Mouse (Mus musculus) right cerebral cortex, postnatal 10 days (tissue): ENCODE results near the gene Map10.

Source experiments
- DNase-seq, 2 experiments: peaks; one replicate each; pipeline ENCODE4 v3.0.0; 2021; ENCODE audit warnings: low spot score in 2 of 2

Gene Map10

DNA sequence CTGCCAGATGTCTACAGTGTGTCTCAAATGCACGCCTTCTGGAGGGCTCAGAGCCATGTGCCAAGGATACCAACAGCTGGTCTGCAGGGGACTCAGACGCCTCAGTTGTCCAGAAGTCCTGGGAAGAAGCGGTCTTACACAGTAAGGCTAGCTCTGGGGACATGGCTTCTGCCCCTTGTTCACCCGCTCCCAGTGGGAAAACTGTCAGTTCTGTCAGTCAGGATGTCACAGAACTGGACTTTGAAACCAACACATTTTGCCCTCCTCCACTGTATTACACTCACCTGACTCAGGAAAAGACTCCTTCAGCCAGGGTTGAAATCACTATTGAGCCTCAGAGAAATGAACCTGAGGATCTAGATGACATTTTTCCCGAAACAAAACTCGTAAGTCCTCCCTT is 802 bp downstream of the Map10 start:
- DNase-seq: no peak

DNA sequence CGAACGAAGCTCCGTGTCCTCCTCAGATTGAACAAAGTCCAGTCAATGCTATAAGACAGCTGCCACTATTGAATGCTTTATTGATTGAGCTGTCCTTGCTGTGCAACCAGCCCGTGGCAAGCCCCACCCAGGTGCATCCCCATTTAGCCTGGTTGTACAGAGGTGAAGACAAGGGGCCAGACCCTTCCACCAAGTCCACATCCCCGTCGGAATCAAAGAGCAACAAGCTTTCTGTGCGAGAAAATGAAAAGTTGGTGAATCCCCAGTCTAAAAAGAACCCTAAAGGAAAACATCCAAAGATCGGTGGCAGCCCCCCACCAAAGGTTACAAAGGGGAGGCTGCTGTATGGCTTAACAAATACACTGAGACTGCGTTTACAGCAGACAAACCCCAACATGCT is 1.3 kb downstream of the Map10 start:
- DNase-seq: no peak

DNA sequence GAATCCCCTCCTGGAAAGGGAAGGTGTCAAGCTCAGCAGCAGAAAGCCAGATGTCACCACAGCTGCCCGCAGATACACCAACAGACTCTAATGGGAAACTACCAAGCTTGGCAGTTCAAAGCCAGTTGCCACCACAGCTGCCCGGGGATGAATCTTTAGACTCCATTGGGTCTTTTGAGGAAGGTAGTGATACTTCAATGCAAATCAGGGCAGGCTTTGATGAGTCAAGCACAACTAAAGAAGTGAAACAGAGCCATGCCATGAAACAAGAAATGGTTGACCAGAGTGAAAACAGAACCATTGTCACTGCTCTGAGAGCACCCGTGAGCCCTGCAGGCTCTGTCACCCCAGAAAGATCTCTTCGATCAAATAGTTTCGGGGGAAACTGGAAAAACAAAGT is 1.8 kb downstream of the Map10 start:
- DNase-seq: no peak

- DNase-seq: no peak
These were observed 6.2 kb downstream of the Map10 start for GRCm38 (mm10) chr8:125675796-125676195.

DNA sequence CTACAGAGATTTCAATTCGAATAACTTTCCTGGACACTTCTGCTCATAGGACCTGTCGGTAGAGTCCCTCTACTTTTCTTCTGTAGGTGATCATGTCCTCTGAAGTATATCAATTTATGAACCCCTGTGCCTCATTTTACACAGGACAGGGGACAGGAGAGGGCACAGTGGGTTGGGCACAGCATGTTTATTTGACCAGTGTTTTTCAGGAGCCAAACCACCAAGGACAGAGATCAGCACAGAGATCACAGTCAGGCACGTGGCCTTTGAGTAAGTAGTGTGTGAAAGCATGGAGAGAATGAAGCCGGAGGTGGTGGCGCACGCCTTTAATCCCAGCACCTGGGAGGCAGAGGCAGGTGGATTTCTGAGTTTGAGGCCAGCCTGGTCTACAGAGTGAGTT is 7.9 kb downstream of the Map10 start:
- DNase-seq: no peak

DNA sequence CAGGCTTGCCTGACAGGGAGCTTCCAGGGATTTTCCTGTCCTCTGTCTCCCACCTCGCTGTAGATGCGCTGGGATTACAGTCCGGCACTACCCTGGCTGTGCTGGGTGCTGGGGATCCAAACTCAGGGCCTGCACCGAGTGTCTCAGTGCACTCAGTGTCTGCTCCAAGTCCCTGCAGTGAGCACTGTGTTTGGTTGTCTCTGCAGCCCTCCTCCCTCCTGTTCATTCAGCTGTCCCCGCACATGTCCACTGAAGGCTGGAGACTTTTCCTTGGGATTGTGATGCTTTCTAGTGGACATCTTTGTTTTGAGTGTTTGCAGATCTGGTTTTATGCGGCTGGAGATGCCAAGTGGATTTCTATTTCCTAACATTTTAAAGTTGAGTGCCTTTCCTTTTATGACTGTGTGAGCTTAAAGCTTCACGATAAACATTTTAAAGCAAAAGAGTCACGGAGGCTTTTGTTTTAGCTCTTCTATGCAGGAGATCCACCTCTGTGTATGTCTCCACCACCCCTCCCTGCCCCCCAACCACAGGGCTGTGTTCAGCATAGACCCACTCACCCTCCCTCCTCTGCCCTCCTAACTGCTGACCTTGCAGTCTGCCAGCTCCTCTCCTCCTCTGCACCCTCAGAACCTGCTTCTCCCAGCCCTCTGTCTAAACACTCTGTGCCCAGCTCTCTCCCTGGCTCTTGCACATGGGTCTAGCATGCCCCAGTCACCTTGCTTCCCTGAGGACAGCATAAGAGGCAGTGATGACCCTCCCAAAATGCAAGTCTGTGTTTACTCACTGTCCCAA is 9.4 kb downstream of the Map10 start:
- no peak for DNase-seq

DNA sequence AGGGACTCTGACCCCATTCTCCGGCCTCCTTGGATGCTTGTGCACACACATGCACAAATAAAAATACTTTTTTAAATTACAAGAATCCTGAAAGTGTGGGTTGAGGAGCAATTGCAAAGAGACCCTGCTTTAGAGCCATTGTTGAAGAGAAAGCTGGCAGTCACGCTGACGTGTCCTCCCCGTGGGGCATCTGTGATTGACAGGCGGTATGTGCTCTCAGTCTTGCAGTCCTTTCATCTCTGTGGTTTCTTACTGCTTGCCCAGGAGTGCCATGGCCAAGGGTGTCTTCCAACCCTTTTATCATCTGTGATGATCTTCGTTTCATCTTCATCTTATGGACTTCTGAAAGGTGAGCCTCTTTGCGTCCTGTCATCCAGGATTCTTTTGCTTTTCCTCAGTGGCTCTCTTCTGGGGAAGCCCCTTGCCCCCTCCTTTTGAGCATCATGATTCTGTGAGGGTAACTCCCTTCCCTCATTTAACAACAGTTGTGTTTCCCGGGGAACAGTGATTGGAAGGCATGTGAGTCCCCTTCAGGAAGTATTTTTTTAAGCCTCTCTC is 11.3 kb downstream of the Map10 start:
- DNase-seq: no peak

DNA sequence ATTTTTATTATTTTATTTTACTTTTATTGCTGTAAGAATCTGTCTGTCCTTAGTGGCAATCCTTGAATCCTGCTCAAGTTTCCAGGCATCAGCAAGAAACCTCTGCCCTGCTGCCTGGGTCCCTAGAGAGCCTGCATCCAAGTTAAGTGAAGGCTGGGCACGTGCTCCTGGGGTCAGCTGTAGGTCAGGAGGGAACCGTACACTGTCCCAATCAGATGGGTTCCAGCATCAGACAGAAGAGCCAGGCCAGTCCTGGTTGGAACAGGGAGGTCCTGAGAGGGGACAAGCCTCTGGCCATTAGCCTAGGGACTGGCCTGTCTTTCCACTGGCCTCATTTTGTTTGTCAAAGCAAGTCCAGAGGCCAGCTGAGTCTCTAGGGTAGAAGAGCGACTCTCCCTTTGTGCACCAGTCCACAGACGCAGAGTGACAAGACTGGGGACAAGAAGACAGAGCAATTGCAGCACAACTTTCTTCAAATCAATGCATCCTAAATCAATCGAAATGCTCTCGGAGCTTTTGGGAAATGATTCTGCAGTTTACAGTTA is 15.7 kb downstream of the Map10 start:
- DNase-seq: no peak

- no peak for DNase-seq
These were observed 16.7 kb downstream of the Map10 start for GRCm38 (mm10) chr8:125686221-125686865.

DNA sequence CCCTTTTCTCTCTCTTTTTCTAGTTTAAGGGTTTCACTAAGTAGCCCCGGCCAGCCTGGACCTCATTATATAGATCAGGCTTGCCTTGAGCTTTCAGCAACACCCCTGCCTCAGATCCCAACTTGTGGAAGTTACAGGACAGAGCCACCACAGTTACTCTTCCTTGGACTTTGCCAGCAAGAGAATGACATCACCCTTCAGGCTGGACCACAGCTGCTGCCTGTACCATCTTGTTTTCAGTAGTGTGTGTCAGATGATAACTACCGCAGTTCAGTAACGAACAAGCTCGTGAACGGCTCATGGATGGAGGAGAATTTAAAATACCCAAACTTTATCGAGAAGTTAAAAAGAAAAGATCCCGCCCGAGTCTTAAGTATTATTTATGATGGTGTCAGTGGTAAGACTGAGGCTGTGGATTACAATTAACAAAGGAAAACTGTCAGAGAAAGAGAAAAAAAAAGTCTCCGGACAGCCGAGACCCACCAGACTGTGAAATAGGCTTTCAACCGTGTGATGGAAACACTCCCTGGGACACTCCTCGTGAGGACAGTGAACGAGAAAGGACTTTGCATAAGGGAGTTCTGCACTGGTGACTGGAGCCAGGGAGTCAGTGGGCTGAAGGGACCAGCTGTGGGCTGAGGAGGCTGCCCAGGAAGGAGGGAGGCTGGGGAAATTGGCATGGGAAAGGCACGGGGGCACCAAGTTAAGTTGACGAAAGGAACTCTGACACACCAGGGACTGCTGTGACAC is 20.7 kb downstream of the Map10 start:
- DNase-seq: no peak

- DNase-seq: no peak
These were observed 21.3 kb downstream of the Map10 start for GRCm38 (mm10) chr8:125690961-125691360.

GRCm38 (mm10) chr8:125692447-125692846 is 22.8 kb downstream of the Map10 start:
- no peak for DNase-seq

DNA sequence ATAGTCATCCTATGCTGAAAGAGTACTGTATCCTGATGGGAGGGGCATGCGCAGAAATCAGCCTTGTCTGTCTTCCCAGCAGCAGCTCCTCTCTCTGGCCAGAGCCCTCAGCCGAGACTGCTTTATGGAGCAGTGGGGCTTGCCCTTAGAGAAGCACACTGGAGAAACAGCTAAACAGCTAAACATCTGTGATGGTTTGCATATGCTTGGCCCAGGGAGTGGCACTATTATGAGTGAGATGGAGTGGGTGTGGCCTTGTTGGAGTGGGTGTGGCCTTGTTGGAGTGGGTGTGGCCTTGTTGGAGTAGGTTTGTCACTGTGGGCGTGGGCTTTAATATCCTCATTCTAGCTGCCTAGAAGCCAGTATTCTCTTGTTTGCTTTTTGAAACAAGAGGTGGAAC is 23.6 kb downstream of the Map10 start:
- no peak for DNase-seq

DNA sequence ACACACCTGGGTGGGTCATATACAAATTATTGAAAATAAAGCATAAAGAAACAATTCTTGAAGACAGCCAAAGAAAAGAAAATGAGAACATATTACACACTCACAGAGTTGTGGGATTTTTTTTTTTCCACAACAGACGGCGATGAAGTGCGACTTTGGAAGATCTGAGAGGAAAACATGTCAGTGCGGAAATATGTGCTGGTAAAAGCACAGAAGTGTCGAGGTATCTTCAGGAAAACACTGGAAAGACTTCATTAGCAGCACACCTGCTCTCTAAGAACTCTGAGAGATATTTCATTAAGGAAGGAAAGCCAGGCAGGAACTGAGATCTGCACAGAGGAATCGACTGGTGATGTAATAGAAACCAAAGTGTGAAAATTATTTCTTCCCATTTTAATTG is 26.3 kb downstream of the Map10 start:
- DNase-seq: no peak

DNA sequence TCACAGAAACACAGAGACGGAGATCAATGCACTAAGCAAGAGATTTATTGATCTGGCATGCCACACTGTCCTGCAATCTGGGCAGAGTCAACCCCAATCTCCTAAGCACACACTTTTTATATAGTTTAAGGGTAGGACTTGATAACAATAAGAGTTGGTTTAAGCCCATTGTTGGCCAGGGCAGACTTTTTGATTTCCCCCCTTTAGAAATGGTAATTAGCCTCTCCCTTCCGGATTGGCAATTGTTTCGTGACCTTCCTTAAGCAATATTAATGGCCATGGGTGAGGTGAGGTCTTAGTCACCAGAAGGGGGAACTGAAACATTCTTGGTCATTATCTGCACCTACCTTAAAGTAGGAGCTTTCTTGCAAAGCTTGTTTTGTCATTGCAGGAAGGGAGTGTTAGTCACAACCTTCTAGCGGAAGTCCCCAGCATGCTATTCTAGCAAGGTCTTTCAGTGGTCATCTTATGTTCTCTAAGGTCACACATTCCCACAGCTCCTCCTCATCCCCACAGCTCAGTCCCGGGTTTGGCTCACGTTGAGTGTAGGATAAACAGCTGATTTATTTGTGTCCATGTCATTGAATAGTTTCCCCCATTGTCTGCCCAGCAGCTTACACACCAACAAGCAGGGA is 29.9 kb downstream of the Map10 start:
- DNase-seq: no peak

DNA sequence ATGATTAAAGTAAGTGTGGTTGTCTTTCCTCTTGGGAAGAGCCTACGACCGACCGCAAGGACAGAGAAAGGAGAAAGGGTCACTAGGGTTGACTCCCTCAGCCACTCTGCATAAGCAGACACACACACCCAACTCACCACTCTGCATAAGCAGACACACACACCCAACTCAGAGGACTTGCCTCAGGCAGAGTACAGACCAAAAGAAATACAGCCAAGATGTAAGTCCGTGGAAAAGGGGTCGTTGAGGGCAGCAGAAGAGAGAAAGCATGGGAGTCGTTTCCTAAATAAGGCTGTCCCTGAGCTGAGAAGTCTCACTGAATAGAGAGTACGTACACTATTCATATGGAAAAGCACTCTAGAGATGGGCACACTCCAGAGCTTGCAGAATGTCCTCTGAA is 30.8 kb downstream of the Map10 start:
- no peak for DNase-seq

- DNase-seq: no peak
These were observed 33.4 kb downstream of the Map10 start for GRCm38 (mm10) chr8:125702868-125703473.

DNA sequence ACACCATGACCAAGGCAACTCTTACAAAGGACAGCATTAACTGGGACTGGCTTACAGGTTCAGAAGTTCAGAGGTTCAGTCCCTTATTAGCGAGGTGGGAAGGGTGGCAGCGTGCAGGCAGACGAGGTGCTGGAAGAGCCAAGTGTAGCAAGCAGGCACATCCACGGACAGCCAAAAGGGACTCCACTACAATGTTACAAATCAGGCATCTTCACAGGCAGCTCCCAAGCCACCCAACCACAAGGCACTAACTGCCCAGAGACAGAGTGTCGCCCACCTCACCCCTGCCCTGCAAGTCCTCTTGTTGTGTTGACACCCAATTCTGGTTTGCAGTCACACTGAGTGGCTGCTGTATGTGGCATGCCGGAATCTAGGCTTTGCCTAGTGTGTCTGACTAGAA is 34.8 kb downstream of the Map10 start:
- no peak for DNase-seq

- no peak for DNase-seq
These were observed 36.2 kb downstream of the Map10 start for GRCm38 (mm10) chr8:125705816-125706215.

GRCm38 (mm10) chr8:125709171-125709570 is 39.6 kb downstream of the Map10 start:
- no peak for DNase-seq

- no peak for DNase-seq
These were observed 41.9 kb downstream of the Map10 start for GRCm38 (mm10) chr8:125711514-125711913.
